Mouse (Mus musculus) intestine, postnatal 0 days (tissue): Measurements from ENCODE around the gene Fxr2. TPM values are rescaled to one million over a fixed set of nuclear protein-coding genes. Genes with fewer than 3 reads are reported as not detected.
A peak's percentile ranks its signal among the peaks of the same experiment; 100 is the strongest.
"Not testable (repeated sequence)": the region's sequence is repeated elsewhere in the genome, so short reads cannot be mapped to it uniquely, and the experiment has no call there.

Experiments
- ATAC-seq: fragments of 200-750 bp; cut with Nextera tagmentation; 2 replicates; pipeline ENCODE4 v1.8.0; 2017; ENCODE audit warnings: mild to moderate bottlenecking, moderate TSS enrichment, moderate library complexity
- H3K27ac ChIP-seq: fragments of 300-500 bp; sonication (generic); 2 replicates; pipeline ENCODE4 v1.5.1; 2014; ENCODE audit warnings: mild to moderate bottlenecking, low read depth, low read length, moderate library complexity
- H3K27me3 ChIP-seq: fragments of 300-500 bp; sonication (generic); replicated peaks from 2 replicates; pipeline ENCODE4 v1.6.1; 2014; ENCODE audit warnings: low read length, mixed read lengths; ENCODE audit not compliant: control insufficient read depth, insufficient read depth
- H3K36me3 ChIP-seq: fragments of 300-500 bp; sonication (generic); 2 replicates; pipeline ENCODE4 v1.6.1; 2014; ENCODE audit warnings: mild to moderate bottlenecking, moderate library complexity; ENCODE audit not compliant: control insufficient read depth, insufficient read depth
- H3K4me1 ChIP-seq: fragments of 300-500 bp; sonication (generic); replicated peaks from 2 replicates; pipeline ENCODE4 v1.6.1; 2014; ENCODE audit warnings: antibody characterized with exemption, low read length, mixed read lengths; ENCODE audit not compliant: control insufficient read depth, insufficient read depth
- H3K4me2 ChIP-seq: fragments of 300-500 bp; sonication (generic); replicated peaks from 2 replicates; pipeline ENCODE4 v1.6.1; 2014; ENCODE audit warnings: low read depth, mild to moderate bottlenecking, moderate library complexity
- H3K4me3 ChIP-seq: fragments of 300-500 bp; sonication (generic); 2 replicates; pipeline ENCODE4 v1.5.1; 2014; ENCODE audit warnings: low read depth, low read length
- H3K9ac ChIP-seq: fragments of 300-500 bp; sonication (generic); 2 replicates; pipeline ENCODE4 v1.6.1; 2014; ENCODE audit warnings: mild to moderate bottlenecking, low read depth, low read length
- H3K9me3 ChIP-seq: fragments of 300-500 bp; sonication (generic); 2 replicates; pipeline ENCODE4 v1.6.1; 2016; ENCODE audit warnings: mixed run types; ENCODE audit not compliant: control insufficient read depth
- CTCF ChIP-seq: sonication (generic); IDR thresholded peaks from 2 replicates; pipeline ENCODE4 v1.5.1; 2016; ENCODE audit warnings: low read depth, mild to moderate bottlenecking, control low read depth, antibody characterized with exemption, moderate library complexity
- WGBS: fragments of 180-500 bp; shearing (Covaris S2); extraction: QIAGEN DNeasy Blood & Tissue Kit; methylation state at CpG from one replicate; pipeline ENCODE4 v1.1.7; 2014; 5-methylcytosine and 5-hydroxymethylcytosine counted together
- microRNA counts: library from miRNA; unstranded; fragments of <30 nt; microRNA quantifications from one replicate; lab custom pipeline; 2016
- microRNA-seq: library from miRNA; unstranded; fragments of <30 nt; microRNA quantifications from one replicate; pipeline ENCODE4, GENCODE M21; 2016
- polyA plus RNA-seq: library from polyadenylated mRNA; unstranded; fragments of >200 nt; fragmentation: Nextera tagmentation; extraction: Ambion mirVana; gene quantifications from 2 replicates; pipeline ENCODE4 v1.2.1, GENCODE M21; 2015

Gene Fxr2
- polyA plus RNA-seq, 1 experiment from 2014 or later = 9.8 TPM

DNA sequence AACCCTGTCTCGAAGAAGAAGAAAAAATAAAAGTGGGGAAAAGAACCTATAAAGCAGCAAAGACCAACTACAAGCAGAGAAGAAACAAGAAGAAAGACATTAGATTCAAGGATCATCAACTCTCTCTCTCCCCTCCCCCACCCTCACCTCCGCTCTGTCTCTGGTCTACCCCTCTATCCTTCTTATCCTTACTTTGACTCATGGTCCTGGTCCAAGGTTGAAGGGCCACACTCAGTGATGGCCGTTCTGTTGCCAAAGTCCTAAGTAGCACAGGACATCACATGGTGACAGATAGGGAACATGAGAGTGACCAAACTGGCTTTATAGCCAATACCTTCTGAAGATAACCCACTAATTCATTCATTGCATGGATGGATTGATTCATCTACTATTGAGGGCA, 64.6 kb downstream of the Fxr2 start:
- ATAC-seq = peak; percentile 64
- 75% methylated on average over 3 of the region's 3 CpGs for whole genome bisulfite sequencing
- Histone ChIP-seq H3K36me3 (no peaks in the 10 kb centered on the region), H3K27ac (0 out of 2 replicates have a peak overlapping the region, but pooled peaks have one; percentile 21), H3K27me3 (no peaks in the 10 kb centered on the region), H3K4me2 (no peak overlapping the region), H3K4me3 (no peak overlapping the region), H3K4me1 (0 out of 2 replicates have a peak, but pooled peaks cover 7% of the 10 kb centered on the region), H3K9ac (no peak overlapping the region), H3K9me3 (no peaks in the 10 kb centered on the region)
- TF ChIP-seq CTCF = no peak

GRCm38 (mm10) chr11:69698574-69698973, 65.8 kb downstream of the Fxr2 start:
- Histone ChIP-seq H3K36me3 (no peaks in the 10 kb centered on the region), H3K4me3 (no peak overlapping the region), H3K4me1 (0 out of 2 replicates have a peak, but pooled peaks cover 7% of the 10 kb centered on the region), H3K9me3 (no peaks in the 10 kb centered on the region), H3K27ac (peak overlapping the region; percentile 71), H3K4me2 (0 out of 2 replicates have a peak overlapping the region, but pooled peaks have one; percentile 13), H3K27me3 (no peaks in the 10 kb centered on the region), H3K9ac (no peak overlapping the region)
- 69% methylated on average over 5 of the region's 5 CpGs for WGBS
- no peak for ATAC-seq
- TF ChIP-seq CTCF = peak; percentile 46

DNA sequence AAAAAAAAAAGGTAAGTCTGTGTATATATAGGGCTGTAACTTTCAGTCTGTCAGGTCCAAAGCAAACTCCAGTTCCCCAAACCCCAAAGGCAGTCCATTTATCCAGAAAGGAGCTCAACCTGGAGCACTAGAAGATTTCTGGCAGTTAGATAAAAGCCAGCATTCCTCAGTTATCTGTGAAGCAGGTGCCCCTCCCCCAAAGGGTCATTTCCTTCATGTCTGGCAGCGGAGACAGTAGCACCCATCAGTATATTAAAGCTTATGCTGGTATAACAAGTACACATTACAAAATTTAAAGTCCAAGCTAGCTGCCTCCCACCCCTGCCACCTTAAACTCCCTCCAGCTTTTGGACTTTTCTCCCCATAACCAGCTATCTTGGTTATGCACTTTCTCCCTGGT, 66.8 kb downstream of the Fxr2 start:
- Histone ChIP-seq H3K4me2 (no peak overlapping the region), H3K4me1 (0 out of 2 replicates have a peak, but pooled peaks cover 7% of the 10 kb centered on the region), H3K27me3 (no peaks in the 10 kb centered on the region), H3K9me3 (no peaks in the 10 kb centered on the region), H3K36me3 (no peaks in the 10 kb centered on the region), H3K4me3 (no peak overlapping the region), H3K27ac (no peak overlapping the region), H3K9ac (no peak overlapping the region)
- WGBS = 19% methylated on average over 1 of the region's 1 CpGs
- no peak for ATAC-seq
- no peak for TF ChIP-seq CTCF

DNA sequence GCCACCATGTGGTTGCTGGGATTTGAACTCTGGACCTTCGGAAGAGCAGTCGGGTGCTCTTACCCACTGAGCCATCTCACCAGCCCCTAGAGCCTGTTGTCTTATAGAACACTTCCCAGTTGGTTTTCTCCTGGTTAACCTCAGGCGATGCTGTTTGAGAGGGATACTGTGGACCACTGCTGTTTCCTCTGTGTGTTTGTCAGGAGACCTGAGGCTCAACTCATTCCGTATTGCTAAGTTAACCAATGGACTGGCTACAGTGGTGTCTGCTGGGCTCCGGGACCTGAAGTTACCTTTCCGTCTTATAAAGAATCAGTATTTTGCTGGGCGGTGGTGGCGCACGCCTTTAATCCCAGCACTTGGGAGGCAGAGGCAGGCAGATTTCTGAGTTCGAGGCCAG, 70.1 kb downstream of the Fxr2 start:
- H3K4me1 ChIP-seq = not testable (repeated sequence)
- WGBS = 91% methylated on average over 10 of the region's 10 CpGs

More for the DNA sequence above, 70.1 kb downstream of the Fxr2 start:
- not testable (repeated sequence) for H3K4me2 ChIP-seq, H3K27me3 ChIP-seq, ATAC-seq, H3K9ac ChIP-seq, H3K4me3 ChIP-seq, H3K36me3 ChIP-seq, H3K9me3 ChIP-seq, H3K27ac ChIP-seq

MicroRNAs within 50 kb of the gene (microRNA counts, 519-probe panel; counts per million panel counts)
- microRNA mmu-miR-1934 (lab: Ali Mortazavi, UCI) (not detected), microRNA mmu-miR-467f (lab: Ali Mortazavi, UCI) (2,778 counts per million, percentile 27 among the panel's probes with 10 or more counts)

Small RNAs within 50 kb of the gene (microRNA-seq; reads per million reads assigned to microRNA genes)
- 4.3 reads per million, percentile 10 among the genes with 10 or more reads in this experiment for gene Mir1934
- not detected for gene Mir467f

Other genes starting within 250 kb of the Fxr2 start
- 159 and 164 TPM in 2 replicates for gene Naa38, start 237.5 kb upstream of the Fxr2 start, polyA plus RNA-seq
- 8.6 and 8.9 TPM in 2 replicates for gene Cyb5d1, start 237.4 kb upstream of the Fxr2 start, polyA plus RNA-seq
- 24.1 and 24.9 TPM in 2 replicates for gene Tmem88, start 234.8 kb upstream of the Fxr2 start, polyA plus RNA-seq
- gene Kdm6b, start 219.3 kb upstream of the Fxr2 start, polyA plus RNA-seq = 18.2 and 23.6 TPM in 2 replicates
- 8.0 and 8.7 TPM in 2 replicates for gene Dnah2, start 83.9 kb upstream of the Fxr2 start, polyA plus RNA-seq
- 4.4 and 4.6 TPM in 2 replicates for gene Efnb3, start 72.8 kb upstream of the Fxr2 start, polyA plus RNA-seq
- 14.3 and 14.7 TPM in 2 replicates for gene Wrap53, start 52.7 kb upstream of the Fxr2 start, polyA plus RNA-seq
- 48.0 and 49.6 TPM in 2 replicates for gene Trp53, start 52.6 kb upstream of the Fxr2 start, polyA plus RNA-seq
- gene Atp1b2, start 27.0 kb upstream of the Fxr2 start, polyA plus RNA-seq = 5.9 and 7.5 TPM in 2 replicates
- gene Shbg, start 15.1 kb upstream of the Fxr2 start, polyA plus RNA-seq = 0.24 TPM in 1 of 2 replicates, not detected in the other
- 34.1 and 40.3 TPM in 2 replicates for gene Sat2, start 11.0 kb upstream of the Fxr2 start, polyA plus RNA-seq
- not detected in 2 replicates for gene Sox15, start 22.3 kb downstream of the Fxr2 start, polyA plus RNA-seq
- 95.7 and 96.6 TPM in 2 replicates for gene Mpdu1, start 29.7 kb downstream of the Fxr2 start, polyA plus RNA-seq
- 20.9 and 21.0 TPM in 2 replicates for gene Cd68, start 33.2 kb downstream of the Fxr2 start, polyA plus RNA-seq
- gene Eif4a1, start 39.4 kb downstream of the Fxr2 start, polyA plus RNA-seq = 279 and 291 TPM in 2 replicates
- 26.7 and 27.6 TPM in 2 replicates for gene Senp3, start 49.1 kb downstream of the Fxr2 start, polyA plus RNA-seq
- gene Tnfsf13, start 52.8 kb downstream of the Fxr2 start, polyA plus RNA-seq = 1.6 and 1.8 TPM in 2 replicates
- 6.6 and 7.2 TPM in 2 replicates for gene Tnfsf12, start 62.9 kb downstream of the Fxr2 start, polyA plus RNA-seq
- gene Tnfsfm13, start 63.1 kb downstream of the Fxr2 start, polyA plus RNA-seq = 4.1 and 4.8 TPM in 2 replicates
- 13.3 and 14.0 TPM in 2 replicates for gene Polr2a, start 125.6 kb downstream of the Fxr2 start, polyA plus RNA-seq
- gene Slc35g3, start 129.0 kb downstream of the Fxr2 start, polyA plus RNA-seq = 0.09 and 0.12 TPM in 2 replicates
- gene Zbtb4, start 132.9 kb downstream of the Fxr2 start, polyA plus RNA-seq = 2.1 and 2.4 TPM in 2 replicates
- 2.4 and 2.8 TPM in 2 replicates for gene Chrnb1, start 163.0 kb downstream of the Fxr2 start, polyA plus RNA-seq
- 0.18 and 0.38 TPM in 2 replicates for gene Fgf11, start 168.9 kb downstream of the Fxr2 start, polyA plus RNA-seq
- gene Tmem102, start 172.6 kb downstream of the Fxr2 start, polyA plus RNA-seq = 58.0 and 59.4 TPM in 2 replicates
- not detected in 2 replicates for gene Gm39566, start 182.3 kb downstream of the Fxr2 start, polyA plus RNA-seq
- gene Spem2, start 185.5 kb downstream of the Fxr2 start, polyA plus RNA-seq = 0.07 TPM in 1 of 2 replicates, not detected in the other
- not detected in 2 replicates for gene Spem1, start 189.2 kb downstream of the Fxr2 start, polyA plus RNA-seq
- gene Nlgn2, start 204.8 kb downstream of the Fxr2 start, polyA plus RNA-seq = 1.8 and 2.2 TPM in 2 replicates
- 584 and 590 TPM in 2 replicates for gene Tmem256, start 205.5 kb downstream of the Fxr2 start, polyA plus RNA-seq
- gene Plscr3, start 213.4 kb downstream of the Fxr2 start, polyA plus RNA-seq = 42.0 and 44.8 TPM in 2 replicates
- 11.7 and 12.8 TPM in 2 replicates for gene Tnk1, start 225.7 kb downstream of the Fxr2 start, polyA plus RNA-seq
- gene Tmem95, start 245.0 kb downstream of the Fxr2 start, polyA plus RNA-seq = not detected in 2 replicates
- 4.0 and 4.1 TPM in 2 replicates for gene Kctd11, start 248.4 kb downstream of the Fxr2 start, polyA plus RNA-seq